ENCODE assay signal across 15 mouse cellular contexts in the genomic region with DNA sequence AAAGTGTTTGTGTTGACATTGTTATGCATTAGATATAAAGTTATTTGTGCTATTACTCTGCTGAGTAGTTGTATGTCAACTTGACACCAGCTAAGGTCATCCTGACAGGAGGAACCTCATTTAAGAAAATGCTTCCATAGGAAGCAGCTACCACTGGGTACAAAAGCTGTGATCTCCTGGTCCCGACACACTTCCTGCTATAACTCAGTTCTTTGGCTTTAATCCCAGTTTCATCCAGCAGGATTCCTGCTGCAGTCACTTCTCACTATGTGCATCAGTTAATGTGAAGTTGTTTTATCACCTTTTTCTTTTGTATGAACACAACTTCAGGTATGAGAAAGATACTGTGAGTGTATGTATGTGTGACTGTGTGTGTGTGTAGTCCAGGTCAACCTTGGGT.
"Had no signal": no experiment of that assay in that cellular context is flagged by ENCODE, and none has a peak within 500 bp of the region (broad histone marks: within the 10 kb centered on the region; RNA-seq: fewer than 3 reads in every experiment).

No protein-coding gene starts in this region.

- ATAC-seq: liver, postnatal 0 days; midbrain, embryonic 13.5 days; midbrain, embryonic 15.5 days had no signal

- H3K27ac ChIP-seq: liver, embryonic 13.5 days; liver, embryonic 15.5 days; macrophage; midbrain, embryonic 13.5 days; midbrain, embryonic 15.5 days; neural tube, embryonic 12.5 days had no signal

- H3K36me3 ChIP-seq: liver, embryonic 13.5 days; liver, embryonic 15.5 days; midbrain, embryonic 13.5 days; midbrain, embryonic 15.5 days; neural tube, embryonic 12.5 days had no signal

- H3K9ac ChIP-seq: liver, embryonic 13.5 days; liver, embryonic 15.5 days; liver, postnatal 0 days; midbrain, embryonic 13.5 days; midbrain, embryonic 15.5 days; neural tube, embryonic 12.5 days had no signal

- H3K9me3 ChIP-seq: liver, embryonic 13.5 days; liver, embryonic 15.5 days; midbrain, embryonic 13.5 days; midbrain, embryonic 15.5 days; neural tube, embryonic 12.5 days had no signal

- H3K4me2 ChIP-seq: liver, embryonic 11.5 days; liver, embryonic 13.5 days; liver, embryonic 15.5 days; midbrain, embryonic 11.5 days; midbrain, embryonic 13.5 days; midbrain, embryonic 15.5 days; neural tube, embryonic 12.5 days had no signal

- H3K4me3 ChIP-seq: liver, embryonic 13.5 days; liver, embryonic 15.5 days; megakaryocyte, embryonic 14.5 days; midbrain, embryonic 13.5 days; midbrain, embryonic 15.5 days; neural tube, embryonic 12.5 days had no signal

- H3K27me3 ChIP-seq: liver, embryonic 13.5 days; liver, embryonic 15.5 days; midbrain, embryonic 13.5 days; midbrain, embryonic 15.5 days; neural tube, embryonic 12.5 days had no signal

- DNase-seq: liver, embryonic 13.5 days; liver, postnatal 0 days; lung, adult 2 months; right cerebral cortex, postnatal 14 days; thymus, adult 18-20 months; thymus, postnatal 14 days; thymus, postnatal 36 days had no signal
